Mouse (Mus musculus): ENCODE results near the gene Atp5h.

- TF ChIP-seq CTCF (IDR thresholded peaks at IDR 0.05; ENCODE audit: low read depth, low read length) (no peak), GATA1 (IDR thresholded peaks at IDR 0.05; ENCODE audit: borderline replicate concordance, low read length) (no peak), POLR2AphosphoS5 (IDR thresholded peaks at IDR 0.05; ENCODE audit: insufficient replicate concordance, low read depth, low read length) (no peak), TAL1 (conservative IDR thresholded peaks at IDR 0.05; ENCODE audit: low read depth, low read length) (no peak)
Observed at GRCm38 (mm10) chr11:115432814-115433213, 13.1 kb upstream of the Atp5h start.

All from G1E (cell line).